Mouse (Mus musculus): ENCODE results near the gene Hdac9.

GRCm38 (mm10) chr12:34487666-34488065 is 429.2 kb downstream of the Hdac9 start:
- TF ChIP-seq GATA1 (IDR thresholded peaks at IDR 0.05; ENCODE audit: low read length), result no peak
- TF ChIP-seq TAL1 (IDR thresholded peaks at IDR 0.05; ENCODE audit: low read length), result no peak
